Mouse (Mus musculus): ENCODE measurements at regions not wholly inside any gene's neighbourhood (a gene's known extent, or its start where the extent isn't known, plus 50 kb on each side); places are given as distances from the start of the nearest gene placed in this dataset.

DNA sequence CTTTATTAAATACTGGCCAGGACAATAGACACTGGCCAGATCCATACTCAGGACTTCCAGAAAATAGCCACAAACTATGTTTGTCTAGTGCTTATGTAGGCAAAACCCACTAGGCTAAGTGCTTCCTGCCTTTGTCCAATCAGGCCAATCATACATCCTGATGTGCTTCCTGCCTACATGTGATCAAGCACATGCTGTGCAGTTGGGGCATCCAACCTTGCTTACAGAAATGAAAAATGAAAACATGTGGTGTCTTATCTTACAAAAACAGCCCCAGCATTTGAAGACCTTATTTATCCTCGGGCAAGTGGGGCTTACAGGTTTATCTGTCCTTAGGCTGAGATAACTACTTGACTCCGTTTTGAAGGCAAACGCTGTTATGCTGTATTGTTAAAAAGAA lies 188.8 kb downstream of the Sec23a start:
- no peaks in the 10 kb centered on the region; the same call in 1 of the 2 replicates for H3K27me3 ChIP-seq (ENCODE audit: control insufficient read depth, insufficient read depth, low read length)
- DNase-seq, result no peak
- no peak overlapping the region for H3K27ac ChIP-seq (ENCODE audit: insufficient read depth, low read length)
- no peak overlapping the region for H3K4me3 ChIP-seq (replicated peaks; ENCODE audit: insufficient read depth, low read depth, low read length)
- no peak for TF ChIP-seq POLR2A (IDR thresholded peaks at IDR 0.05; ENCODE audit: borderline replicate concordance, insufficient read depth, low read length)
- no peaks in the 10 kb centered on the region for H3K4me1 ChIP-seq (ENCODE audit: control insufficient read depth, insufficient read depth, low read length)
- WGBS, result 87% methylated on average over 3 of the region's 3 CpGs

DNA sequence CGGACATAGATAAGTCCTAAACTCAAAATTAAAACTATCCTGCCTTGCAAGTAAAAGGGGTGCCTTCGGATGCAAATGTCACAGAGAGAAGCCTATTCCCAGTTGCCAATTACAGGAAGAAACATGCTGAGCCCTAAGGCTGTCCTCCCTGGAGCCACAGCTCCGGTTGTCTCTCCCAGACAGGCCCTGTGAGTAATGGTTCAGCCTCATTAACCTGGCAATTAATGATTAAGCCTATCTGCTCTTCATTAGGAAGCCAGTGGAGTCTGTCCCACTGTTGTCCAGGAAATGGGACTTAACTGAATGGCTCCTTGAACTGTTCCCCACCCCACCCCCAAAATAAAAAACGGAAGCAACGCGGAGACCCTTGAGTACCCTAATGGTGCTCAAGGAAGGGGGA lies 207.7 kb downstream of the Sec23a start:
- no peak overlapping the region for H3K27ac ChIP-seq (ENCODE audit: insufficient read depth, low read length)
- TF ChIP-seq CTCF (IDR thresholded peaks at IDR 0.05; ENCODE audit: borderline replicate concordance, insufficient read depth, low read depth, low read length) (no peak), POLR2A (IDR thresholded peaks at IDR 0.05; ENCODE audit: borderline replicate concordance, insufficient read depth, low read length) (no peak)
- H3K4me1 ChIP-seq (ENCODE audit: control insufficient read depth, insufficient read depth, low read length), result no peaks in the 10 kb centered on the region
- H3K27me3 ChIP-seq (ENCODE audit: control insufficient read depth, insufficient read depth, low read length), result no peaks in the 10 kb centered on the region
- H3K4me3 ChIP-seq (replicated peaks; ENCODE audit: insufficient read depth, low read depth, low read length), result no peak overlapping the region
- DNase-seq, result no peak
- 72% methylated on average over 6 of the region's 6 CpGs for WGBS

DNA sequence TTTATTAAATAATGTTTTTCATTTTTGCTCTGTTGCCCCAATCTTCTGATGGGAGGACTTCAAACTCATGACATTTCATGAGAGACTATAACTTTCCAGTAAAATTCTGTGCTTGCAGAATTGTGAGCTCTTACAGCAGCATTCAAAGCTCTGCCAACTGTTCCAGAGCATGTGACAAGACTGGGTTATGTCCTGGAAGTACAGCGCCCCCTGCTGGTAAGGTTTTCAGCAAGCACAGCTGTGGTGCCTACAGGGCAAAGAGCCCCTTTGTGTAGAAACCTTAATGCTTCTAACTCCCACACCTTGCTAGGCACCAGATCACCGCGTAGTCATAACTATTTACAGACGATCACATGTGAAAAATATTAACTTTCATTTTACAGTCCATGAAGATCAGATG lies 209.4 kb downstream of the Sec23a start:
- 48% methylated on average over 4 of the region's 4 CpGs for WGBS
- TF ChIP-seq POLR2A (IDR thresholded peaks at IDR 0.05; ENCODE audit: borderline replicate concordance, insufficient read depth, low read length) (no peak), CTCF (IDR thresholded peaks at IDR 0.05; ENCODE audit: borderline replicate concordance, insufficient read depth, low read depth, low read length) (peak; percentile 32; the same call in 1 of the 2 replicates)
- Histone ChIP-seq H3K4me3 (replicated peaks; ENCODE audit: insufficient read depth, low read depth, low read length) (no peak overlapping the region), H3K27me3 (ENCODE audit: control insufficient read depth, insufficient read depth, low read length) (no peaks in the 10 kb centered on the region), H3K27ac (ENCODE audit: insufficient read depth, low read length) (no peak overlapping the region), H3K4me1 (ENCODE audit: control insufficient read depth, insufficient read depth, low read length) (no peaks in the 10 kb centered on the region)
- peak; percentile 16 to 27 for DNase-seq
